Mouse (Mus musculus) thymus, adult 2 months (tissue): ENCODE measurements around the gene Gnb1.

Experiments used
- CTCF ChIP-seq: fragments of 200-500 bp; IDR thresholded peaks from 2 replicates; pipeline ENCODE4 v1.5.1; 2012; ENCODE audit warnings: mild to moderate bottlenecking, control low read depth, low read length, moderate library complexity, borderline replicate concordance; ENCODE audit not compliant: control insufficient read depth, poor library complexity, insufficient read depth; ENCODE audit errors: extremely low read depth
- POLR2A ChIP-seq: fragments of 200-500 bp; IDR thresholded peaks from 2 replicates; pipeline ENCODE4 v1.6.1; 2012; ENCODE audit warnings: mild to moderate bottlenecking, low read length, control low read depth, moderate library complexity; ENCODE audit not compliant: control insufficient read depth, poor library complexity, insufficient read depth; ENCODE audit errors: extremely low read depth

- TF ChIP-seq POLR2A (no peak), CTCF (no peak)
These were observed 19.8 kb downstream of the Gnb1 start for GRCm38 (mm10) chr4:155510981-155511380.
